Mouse (Mus musculus) liver, adult 2 months (tissue): ENCODE measurements around the gene Lgi1. TPM values are rescaled to one million over a fixed set of nuclear protein-coding genes. Genes with fewer than 3 reads are reported as not detected.

Experiments used
- DNase-seq: peaks from one replicate; pipeline ENCODE4 v3.0.0-alpha.2; 2011; ENCODE audit warnings: low read depth, low spot score; ENCODE audit errors: extremely low read depth
- H3K27ac ChIP-seq: fragments of 200-500 bp; replicated peaks from 2 replicates; pipeline ENCODE4 v1.5.1; 2012; ENCODE audit warnings: low read depth, mild to moderate bottlenecking, control low read depth, inconsistent platforms, low read length; ENCODE audit not compliant: insufficient read depth
- H3K27me3 ChIP-seq: fragments of 200-500 bp; 2 replicates; pipeline ENCODE4 v1.6.1; 2012; ENCODE audit warnings: mild to moderate bottlenecking, moderate library complexity, low read length, inconsistent platforms; ENCODE audit not compliant: control insufficient read depth, insufficient read depth
- H3K36me3 ChIP-seq: fragments of 200-500 bp; 2 replicates; pipeline ENCODE4 v1.6.1; 2012; ENCODE audit warnings: low read length, inconsistent platforms; ENCODE audit not compliant: control insufficient read depth, insufficient read depth
- H3K4me1 ChIP-seq: fragments of 200-500 bp; 2 replicates; pipeline ENCODE4 v1.6.1; 2011; ENCODE audit warnings: low read length; ENCODE audit not compliant: control insufficient read depth, insufficient read depth
- H3K4me3 ChIP-seq: fragments of 200-500 bp; 2 replicates; pipeline ENCODE4 v1.5.1; 2011; ENCODE audit warnings: low read depth, mild to moderate bottlenecking, control low read depth, low read length, moderate library complexity; ENCODE audit not compliant: insufficient read depth
- H3K79me2 ChIP-seq: fragments of 200-500 bp; 2 replicates; pipeline ENCODE4 v1.6.1; 2012; ENCODE audit warnings: inconsistent platforms, mild to moderate bottlenecking, low read length, moderate library complexity; ENCODE audit not compliant: control insufficient read depth, insufficient read depth
- H3K9ac ChIP-seq: fragments of 200-500 bp; 2 replicates; pipeline ENCODE4 v1.6.1; 2012; ENCODE audit warnings: low read depth, mild to moderate bottlenecking, control low read depth, inconsistent platforms, low read length
- CTCF ChIP-seq: fragments of 200-500 bp; IDR thresholded peaks from 2 replicates; pipeline ENCODE4 v1.5.1; 2011; ENCODE audit warnings: low read depth, low read length, control low read depth
- POLR2A ChIP-seq: fragments of 200-500 bp; IDR thresholded peaks from 2 replicates; pipeline ENCODE4 v1.6.1; 2011; ENCODE audit warnings: low read length, control low read depth; ENCODE audit not compliant: insufficient read depth; ENCODE audit errors: extremely low read depth
- WGBS: fragments of 180-500 bp; shearing (Covaris S2); methylation state at CpG from one replicate; pipeline ENCODE4 v1.1.7; 2018; 5-methylcytosine and 5-hydroxymethylcytosine counted together
- polyA plus RNA-seq: library from polyadenylated mRNA; depleted of rRNA; stranded (reverse); fragments of >200 nt; gene quantifications from 2 replicates; pipeline ENCODE4 v1.2.3, GENCODE M21; 2012
- total RNA-seq: library from RNA; depleted of rRNA; stranded (reverse); fragments of >200 nt; gene quantifications from 2 replicates; pipeline ENCODE4 v1.2.3, GENCODE M21; 2014

Gene Lgi1
- total and polyA plus RNA-seq, 2 experiments: not detected

- 61% methylated on average over 1 of the region's 1 CpGs for WGBS
- no peak overlapping the region for H3K9ac ChIP-seq
- H3K27me3 ChIP-seq: no peaks in the 10 kb centered on the region
- H3K79me2 ChIP-seq: no peaks in the 10 kb centered on the region
- H3K36me3 ChIP-seq: no peaks in the 10 kb centered on the region
- no peak overlapping the region for H3K27ac ChIP-seq
- no peak for DNase-seq
- no peak overlapping the region for H3K4me3 ChIP-seq
- TF ChIP-seq POLR2A (no peak), CTCF (no peak)
- H3K4me1 ChIP-seq: no peaks in the 10 kb centered on the region
Measured at GRCm38 (mm10) chr19:38331072-38331471, 66.7 kb downstream of the Lgi1 start.

- no peak overlapping the region for H3K4me3 ChIP-seq
- no peak overlapping the region for H3K9ac ChIP-seq
- no peaks in the 10 kb centered on the region for H3K36me3 ChIP-seq
- H3K4me1 ChIP-seq: no peaks in the 10 kb centered on the region
- H3K79me2 ChIP-seq: no peaks in the 10 kb centered on the region
- WGBS: 80% methylated on average over 2 of the region's 2 CpGs
- DNase-seq: no peak
- H3K27me3 ChIP-seq: no peaks in the 10 kb centered on the region
- TF ChIP-seq POLR2A: no peak
- no peak overlapping the region for H3K27ac ChIP-seq
Measured at GRCm38 (mm10) chr19:38332245-38332644, 67.9 kb downstream of the Lgi1 start.

- Histone ChIP-seq H3K27ac (no peak overlapping the region), H3K9ac (no peak overlapping the region), H3K27me3 (no peaks in the 10 kb centered on the region), H3K36me3 (no peaks in the 10 kb centered on the region), H3K4me1 (no peaks in the 10 kb centered on the region), H3K79me2 (no peaks in the 10 kb centered on the region), H3K4me3 (no peak overlapping the region)
- WGBS: 87% methylated on average over 3 of the region's 3 CpGs
- DNase-seq: no peak
- no peak for TF ChIP-seq CTCF
- no peak for TF ChIP-seq POLR2A
Measured at GRCm38 (mm10) chr19:38332820-38333219, 68.5 kb downstream of the Lgi1 start.

GRCm38 (mm10) chr19:38336553-38336952, 72.2 kb downstream of the Lgi1 start:
- Histone ChIP-seq H3K9ac (no peak overlapping the region), H3K27ac (no peak overlapping the region), H3K36me3 (no peaks in the 10 kb centered on the region), H3K4me1 (no peaks in the 10 kb centered on the region), H3K79me2 (no peaks in the 10 kb centered on the region), H3K4me3 (no peak overlapping the region), H3K27me3 (no peaks in the 10 kb centered on the region)
- TF ChIP-seq POLR2A: no peak
- no peak for TF ChIP-seq CTCF
- peak; percentile 58 for DNase-seq
- 83% methylated on average over 3 of the region's 3 CpGs for WGBS

- Histone ChIP-seq H3K4me3 (no peak overlapping the region), H3K36me3 (no peaks in the 10 kb centered on the region), H3K9ac (no peak overlapping the region), H3K4me1 (no peaks in the 10 kb centered on the region), H3K27ac (no peak overlapping the region), H3K27me3 (no peaks in the 10 kb centered on the region), H3K79me2 (no peaks in the 10 kb centered on the region)
- peak; percentile 48 for DNase-seq
- TF ChIP-seq CTCF (no peak), POLR2A (no peak)
- WGBS: 79% methylated on average over 3 of the region's 3 CpGs
Measured at GRCm38 (mm10) chr19:38337332-38337731, 73.0 kb downstream of the Lgi1 start.

- Histone ChIP-seq H3K36me3 (no peaks in the 10 kb centered on the region), H3K4me3 (no peak overlapping the region), H3K27me3 (no peaks in the 10 kb centered on the region), H3K4me1 (no peaks in the 10 kb centered on the region), H3K9ac (no peak overlapping the region), H3K27ac (no peak overlapping the region), H3K79me2 (no peaks in the 10 kb centered on the region)
- TF ChIP-seq CTCF (no peak), POLR2A (no peak)
- WGBS: 44% methylated on average over 3 of the region's 3 CpGs
- DNase-seq: peak; percentile 56
Measured at GRCm38 (mm10) chr19:38339734-38340133, 75.4 kb downstream of the Lgi1 start.
